Mouse (Mus musculus) G1E (cell line): ENCODE data around the gene Tnfsf9.

Experiments used
- CTCF ChIP-seq: IDR thresholded peaks from 2 replicates; pipeline ENCODE4 v1.5.1; 2012; ENCODE audit warnings: low read depth, low read length, inconsistent platforms, mixed read lengths
- GATA1 ChIP-seq: IDR thresholded peaks from 2 replicates; pipeline ENCODE4 v1.6.1; 2012; ENCODE audit warnings: borderline replicate concordance, low read length, inconsistent platforms, mixed read lengths
- GATA2 ChIP-seq: IDR thresholded peaks from 2 replicates; pipeline ENCODE4 v1.6.1; 2012; ENCODE audit warnings: low read depth, low read length, inconsistent platforms, borderline replicate concordance
- POLR2AphosphoS5 ChIP-seq: IDR thresholded peaks from 2 replicates; pipeline ENCODE4 v1.6.1; 2012; ENCODE audit warnings: low read depth, low read length, inconsistent platforms; ENCODE audit not compliant: insufficient replicate concordance
- TAL1 ChIP-seq: conservative IDR thresholded peaks from 2 replicates; pipeline ENCODE4 v1.6.1; 2012; ENCODE audit warnings: low read depth, low read length, inconsistent platforms, mixed read lengths

DNA sequence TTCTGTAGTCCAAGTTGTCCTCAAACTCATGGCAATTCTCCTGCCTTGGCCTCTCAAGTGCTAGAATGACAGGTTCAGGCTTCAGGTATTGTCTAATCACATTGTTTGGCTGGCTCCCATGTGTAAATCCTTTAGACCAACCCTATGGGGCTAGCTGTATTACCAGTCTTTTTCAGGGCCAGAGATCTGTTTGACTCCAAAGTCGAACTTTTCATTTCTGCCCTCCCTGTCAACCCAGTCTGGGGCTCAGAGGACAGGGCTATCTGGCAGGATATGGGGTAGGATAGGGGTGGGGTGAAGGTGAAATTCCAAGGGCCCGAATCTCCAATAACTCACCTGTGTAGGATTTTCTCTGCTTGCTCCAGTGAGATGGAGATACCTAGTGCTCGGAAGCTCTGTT is 48.9 kb upstream of the Tnfsf9 start:
- TF ChIP-seq GATA1: no peak
- no peak for TF ChIP-seq CTCF
- no peak for TF ChIP-seq TAL1
- TF ChIP-seq POLR2AphosphoS5: no peak
- TF ChIP-seq GATA2: no peak
